Mouse (Mus musculus) intestine, embryonic 16.5 days (tissue): ENCODE data around the gene Snrk. TPM values are rescaled to one million over a fixed set of nuclear protein-coding genes. Genes with fewer than 3 reads are reported as not detected.

ENCODE experiments used
- ATAC-seq: fragments of 200-750 bp; cut with Nextera tagmentation; 2 replicates; pipeline ENCODE4 v1.8.0; 2017; ENCODE audit warnings: moderate TSS enrichment, moderate library complexity
- H3K27ac ChIP-seq: fragments of 300-500 bp; sonication (generic); 2 replicates; pipeline ENCODE4 v1.5.1; 2014; ENCODE audit warnings: mild to moderate bottlenecking, low read length
- H3K27me3 ChIP-seq: fragments of 300-500 bp; sonication (generic); replicated peaks from 2 replicates; pipeline ENCODE4 v1.6.1; 2014; ENCODE audit warnings: low read length, control low read depth, mixed read lengths; ENCODE audit not compliant: control insufficient read depth, insufficient read depth
- H3K36me3 ChIP-seq: fragments of 300-500 bp; sonication (generic); 2 replicates; pipeline ENCODE4 v1.6.1; 2014; ENCODE audit warnings: low read length, control low read depth; ENCODE audit not compliant: control insufficient read depth, insufficient read depth
- H3K4me1 ChIP-seq: fragments of 300-500 bp; sonication (generic); 2 replicates; pipeline ENCODE4 v1.6.1; 2014; ENCODE audit warnings: low read length, control low read depth, mixed read lengths; ENCODE audit not compliant: control insufficient read depth, insufficient read depth
- H3K4me2 ChIP-seq: fragments of 300-500 bp; sonication (generic); 2 replicates; pipeline ENCODE4 v1.6.1; 2014; ENCODE audit warnings: low read depth, low read length, control low read depth
- H3K4me3 ChIP-seq: fragments of 300-500 bp; sonication (generic); 2 replicates; pipeline ENCODE4 v1.5.1; 2014; ENCODE audit warnings: mild to moderate bottlenecking, low read length
- H3K9ac ChIP-seq: fragments of 300-500 bp; sonication (generic); 2 replicates; pipeline ENCODE4 v1.6.1; 2014; ENCODE audit warnings: low read depth, low read length
- H3K9me3 ChIP-seq: fragments of 300-500 bp; sonication (generic); 2 replicates; pipeline ENCODE4 v1.6.1; 2016; ENCODE audit warnings: low read length, control low read depth; ENCODE audit not compliant: control insufficient read depth
- WGBS: fragments of 180-500 bp; shearing (Covaris S2); extraction: QIAGEN DNeasy Blood & Tissue Kit; methylation state at CpG from one replicate; pipeline ENCODE4 v1.1.7; 2014; 5-methylcytosine and 5-hydroxymethylcytosine counted together
- polyA plus RNA-seq: library from polyadenylated mRNA; unstranded; fragments of >200 nt; fragmentation: Nextera tagmentation; extraction: Ambion mirVana; gene quantifications from 2 replicates; pipeline ENCODE4 v1.2.1, GENCODE M21; 2015

Snrk gene
- polyA plus RNA-seq, 1 experiment from 2014 or later: 48.7 TPM

- 60% methylated on average over 3 of the region's 3 CpGs for WGBS
- H3K9ac ChIP-seq: no peak overlapping the region
- H3K4me2 ChIP-seq: 0 out of 2 replicates have a peak overlapping the region, but pooled peaks have one; percentile 1
- H3K36me3 ChIP-seq: no peaks in the 10 kb centered on the region
- no peak overlapping the region for H3K4me3 ChIP-seq
- no peaks in the 10 kb centered on the region for H3K9me3 ChIP-seq
- H3K27me3 ChIP-seq: no peaks in the 10 kb centered on the region
- peak overlapping the region; percentile 81 for H3K27ac ChIP-seq
- peak; percentile 60 for ATAC-seq
- H3K4me1 ChIP-seq: peaks cover 10% of the 10 kb centered on the region
Observed at GRCm38 (mm10) chr9:122085550-122086205, 31.4 kb upstream of the Snrk start.

- ATAC-seq: no peak
- 90% methylated on average over 6 of the region's 6 CpGs for WGBS
- no peak overlapping the region for H3K27ac ChIP-seq
Observed at GRCm38 (mm10) chr9:122087086-122087485, 30.0 kb upstream of the Snrk start.

GRCm38 (mm10) chr9:122091171-122091570, 25.9 kb upstream of the Snrk start:
- no peaks in the 10 kb centered on the region for H3K9me3 ChIP-seq
- H3K27ac ChIP-seq: peak overlapping the region; percentile 60
- WGBS: 50% methylated on average over 7 of the region's 7 CpGs

More at GRCm38 (mm10) chr9:122087086-122087485, 30.0 kb upstream of the Snrk start:
- no peak overlapping the region for H3K9ac ChIP-seq
- no peak overlapping the region for H3K4me2 ChIP-seq
- H3K36me3 ChIP-seq: no peaks in the 10 kb centered on the region
- peaks cover 20% of the 10 kb centered on the region for H3K4me1 ChIP-seq
- no peak overlapping the region for H3K4me3 ChIP-seq
- H3K9me3 ChIP-seq: no peaks in the 10 kb centered on the region
- no peaks in the 10 kb centered on the region for H3K27me3 ChIP-seq

GRCm38 (mm10) chr9:122091782-122092228, 25.3 kb upstream of the Snrk start:
- Histone ChIP-seq H3K36me3 (no peaks in the 10 kb centered on the region), H3K9ac (no peak overlapping the region), H3K4me2 (no peak overlapping the region), H3K27ac (peak overlapping the region; percentile 60), H3K4me1 (peaks cover 10% of the 10 kb centered on the region; the same call in 1 of the 2 replicates), H3K4me3 (no peak overlapping the region), H3K9me3 (no peaks in the 10 kb centered on the region), H3K27me3 (no peaks in the 10 kb centered on the region)
- 35% methylated on average over 5 of the region's 5 CpGs for WGBS
- peak; percentile 60 for ATAC-seq

More at GRCm38 (mm10) chr9:122091171-122091570, 25.9 kb upstream of the Snrk start:
- no peak overlapping the region for H3K4me3 ChIP-seq
- no peak overlapping the region for H3K4me2 ChIP-seq
- no peaks in the 10 kb centered on the region for H3K36me3 ChIP-seq
- peaks cover 10% of the 10 kb centered on the region; the same call in 1 of the 2 replicates for H3K4me1 ChIP-seq
- H3K9ac ChIP-seq: no peak overlapping the region
- H3K27me3 ChIP-seq: no peaks in the 10 kb centered on the region
- no peak for ATAC-seq

- Histone ChIP-seq H3K4me3 (no peak overlapping the region), H3K27me3 (no peaks in the 10 kb centered on the region), H3K4me1 (peaks cover 10% of the 10 kb centered on the region; the same call in 1 of the 2 replicates), H3K36me3 (no peaks in the 10 kb centered on the region), H3K4me2 (no peak overlapping the region), H3K9ac (no peak overlapping the region), H3K27ac (no peak overlapping the region), H3K9me3 (no peaks in the 10 kb centered on the region)
- 88% methylated on average over 1 of the region's 1 CpGs for WGBS
- no peak for ATAC-seq
Observed at GRCm38 (mm10) chr9:122094171-122094570, 22.9 kb upstream of the Snrk start.

GRCm38 (mm10) chr9:122096822-122097511, 20.1 kb upstream of the Snrk start:
- Histone ChIP-seq H3K4me1 (peaks cover 7% of the 10 kb centered on the region; the same call in 1 of the 2 replicates), H3K9me3 (no peaks in the 10 kb centered on the region), H3K4me2 (no peak overlapping the region), H3K27me3 (no peaks in the 10 kb centered on the region), H3K4me3 (no peak overlapping the region), H3K9ac (no peak overlapping the region), H3K27ac (no peak overlapping the region), H3K36me3 (no peaks in the 10 kb centered on the region)
- no peak for ATAC-seq
- 87% methylated on average over 5 of the region's 5 CpGs for WGBS

- no peaks in the 10 kb centered on the region for H3K9me3 ChIP-seq
- no peaks in the 10 kb centered on the region for H3K27me3 ChIP-seq
- ATAC-seq: no peak
- peaks cover 6% of the 10 kb centered on the region; the same call in 1 of the 2 replicates for H3K4me1 ChIP-seq
- no peak overlapping the region for H3K4me3 ChIP-seq
- H3K9ac ChIP-seq: no peak overlapping the region
- H3K27ac ChIP-seq: no peak overlapping the region
- H3K4me2 ChIP-seq: no peak overlapping the region
- no peaks in the 10 kb centered on the region for H3K36me3 ChIP-seq
- WGBS: 63% methylated on average over 6 of the region's 6 CpGs
Observed at GRCm38 (mm10) chr9:122097535-122097934, 19.5 kb upstream of the Snrk start.

- Histone ChIP-seq H3K36me3 (no peaks in the 10 kb centered on the region), H3K27ac (no peak overlapping the region), H3K9me3 (no peaks in the 10 kb centered on the region), H3K4me3 (no peak overlapping the region), H3K4me1 (peaks cover 13% of the 10 kb centered on the region), H3K4me2 (no peak overlapping the region), H3K9ac (no peak overlapping the region), H3K27me3 (no peaks in the 10 kb centered on the region)
- ATAC-seq: peak; percentile 12; the same call in 1 of the 2 replicates
Observed at GRCm38 (mm10) chr9:122100584-122101127, 16.4 kb upstream of the Snrk start.

GRCm38 (mm10) chr9:122101196-122101595, 15.9 kb upstream of the Snrk start:
- 49% methylated on average over 4 of the region's 4 CpGs for WGBS
- no peak overlapping the region for H3K4me2 ChIP-seq

More at GRCm38 (mm10) chr9:122101196-122101595, 15.9 kb upstream of the Snrk start:
- Histone ChIP-seq H3K4me3 (no peak overlapping the region), H3K4me1 (peaks cover 13% of the 10 kb centered on the region), H3K27me3 (no peaks in the 10 kb centered on the region), H3K9ac (no peak overlapping the region), H3K36me3 (no peaks in the 10 kb centered on the region), H3K9me3 (no peaks in the 10 kb centered on the region), H3K27ac (no peak overlapping the region)
- no peak for ATAC-seq
